Mouse (Mus musculus): ENCODE measurements around the gene Ngdn. TPM values are rescaled to one million over a fixed set of nuclear protein-coding genes. Genes with fewer than 3 reads are reported as not detected.
"Not testable (repeated sequence)": the region's sequence is repeated elsewhere in the genome, so short reads cannot be mapped to it uniquely, and the experiment has no call there.

The Ngdn gene
- polyA plus RNA-seq, 1 experiment from 2014 or later: 86.4 TPM

DNA sequence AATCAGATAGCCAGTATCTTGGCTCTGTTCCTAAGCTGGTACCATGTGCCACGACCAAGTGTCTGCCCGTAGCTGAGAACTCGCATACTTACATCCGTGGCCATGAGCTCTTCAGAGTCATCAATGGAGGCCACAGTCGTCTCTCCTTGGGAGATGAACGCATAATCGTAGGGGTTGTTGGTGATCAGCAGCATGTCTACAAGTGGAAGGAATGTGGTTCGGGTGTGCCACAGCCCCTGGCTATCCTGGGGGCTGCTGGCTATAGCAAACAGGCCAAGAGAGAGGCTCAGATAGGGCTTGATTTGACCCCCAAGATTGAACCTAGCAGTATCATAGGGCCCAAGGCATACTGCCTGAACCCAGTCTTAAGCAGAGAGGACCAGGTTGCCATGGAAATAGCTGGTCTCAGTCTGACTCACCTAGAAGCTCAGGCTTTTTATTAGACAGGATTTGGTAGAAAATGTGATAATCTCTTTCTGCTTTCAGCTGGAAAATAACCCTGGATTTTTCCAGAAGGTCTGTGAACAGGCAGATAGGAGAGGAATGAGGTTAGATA, 25.3 kb upstream of the Ngdn start:
- WGBS: 84% methylated on average over 8 of the region's 8 CpGs
- no peak overlapping the region for H3K4me2 ChIP-seq
- H3K9me3 ChIP-seq (replicated peaks): no peaks in the 10 kb centered on the region
- no peak for ATAC-seq
- no peak overlapping the region for H3K27ac ChIP-seq
- H3K27me3 ChIP-seq: no peaks in the 10 kb centered on the region
- no peak overlapping the region for H3K4me3 ChIP-seq
- H3K36me3 ChIP-seq (ENCODE audit: poor library complexity, severe bottlenecking): no peaks in the 10 kb centered on the region
- H3K9ac ChIP-seq: no peak overlapping the region
- peaks cover 13% of the 10 kb centered on the region for H3K4me1 ChIP-seq

DNA sequence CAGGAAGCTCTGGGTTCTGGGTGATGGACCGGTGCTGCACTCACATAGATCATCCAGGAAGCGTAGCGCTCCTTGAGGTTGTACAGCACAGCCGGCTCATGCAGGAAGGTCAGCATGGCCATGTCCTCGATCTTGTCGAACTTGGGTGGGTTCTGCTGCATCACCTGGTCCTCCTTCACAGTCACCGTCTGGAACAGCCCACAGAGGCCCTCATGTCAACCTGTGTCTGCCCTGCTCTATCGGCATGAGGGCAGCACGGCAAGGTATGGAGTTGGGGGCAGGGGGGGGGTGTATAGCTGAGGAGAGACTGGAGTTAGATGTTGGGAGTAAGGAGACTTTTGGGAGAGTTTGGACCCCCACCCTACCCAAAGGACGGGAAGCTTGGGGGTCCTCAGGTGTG, 23.1 kb upstream of the Ngdn start:
- no peak for ATAC-seq
- no peak overlapping the region for H3K4me3 ChIP-seq
- peaks cover 35% of the 10 kb centered on the region for H3K4me1 ChIP-seq
- H3K9me3 ChIP-seq (replicated peaks): no peaks in the 10 kb centered on the region
- H3K4me2 ChIP-seq: no peak overlapping the region
- no peak overlapping the region for H3K27ac ChIP-seq
- H3K27me3 ChIP-seq: no peaks in the 10 kb centered on the region
- 95% methylated on average over 10 of the region's 10 CpGs for WGBS
- H3K9ac ChIP-seq: no peak overlapping the region
- no peaks in the 10 kb centered on the region for H3K36me3 ChIP-seq (ENCODE audit: poor library complexity, severe bottlenecking)

DNA sequence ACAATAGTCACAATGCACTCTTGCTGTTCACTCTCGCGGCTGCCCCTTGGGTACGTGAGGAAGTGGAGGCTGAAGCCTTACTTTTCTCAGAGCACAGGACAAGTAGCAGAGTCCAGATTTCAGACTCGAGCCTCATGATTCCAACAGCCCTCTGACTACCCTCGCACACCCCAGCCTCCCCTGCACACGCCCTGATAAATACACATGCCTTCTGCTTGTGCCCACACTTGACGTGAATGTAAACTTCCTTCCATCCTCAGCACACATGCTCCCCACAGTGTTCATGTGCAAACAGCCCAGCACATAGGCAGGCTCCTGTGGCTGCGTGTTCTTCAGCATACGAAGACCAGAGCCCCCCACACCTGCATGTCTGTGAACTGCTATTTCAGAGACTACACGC, 21.6 kb upstream of the Ngdn start:
- H3K4me3 ChIP-seq: no peak overlapping the region
- no peak overlapping the region for H3K9ac ChIP-seq
- no peaks in the 10 kb centered on the region for H3K9me3 ChIP-seq (replicated peaks)
- H3K4me1 ChIP-seq: peaks cover 39% of the 10 kb centered on the region
- ATAC-seq: no peak
- H3K36me3 ChIP-seq (ENCODE audit: poor library complexity, severe bottlenecking): no peaks in the 10 kb centered on the region
- no peak overlapping the region for H3K27ac ChIP-seq
- WGBS: 67% methylated on average over 10 of the region's 10 CpGs
- H3K4me2 ChIP-seq: no peak overlapping the region
- H3K27me3 ChIP-seq: no peaks in the 10 kb centered on the region

DNA sequence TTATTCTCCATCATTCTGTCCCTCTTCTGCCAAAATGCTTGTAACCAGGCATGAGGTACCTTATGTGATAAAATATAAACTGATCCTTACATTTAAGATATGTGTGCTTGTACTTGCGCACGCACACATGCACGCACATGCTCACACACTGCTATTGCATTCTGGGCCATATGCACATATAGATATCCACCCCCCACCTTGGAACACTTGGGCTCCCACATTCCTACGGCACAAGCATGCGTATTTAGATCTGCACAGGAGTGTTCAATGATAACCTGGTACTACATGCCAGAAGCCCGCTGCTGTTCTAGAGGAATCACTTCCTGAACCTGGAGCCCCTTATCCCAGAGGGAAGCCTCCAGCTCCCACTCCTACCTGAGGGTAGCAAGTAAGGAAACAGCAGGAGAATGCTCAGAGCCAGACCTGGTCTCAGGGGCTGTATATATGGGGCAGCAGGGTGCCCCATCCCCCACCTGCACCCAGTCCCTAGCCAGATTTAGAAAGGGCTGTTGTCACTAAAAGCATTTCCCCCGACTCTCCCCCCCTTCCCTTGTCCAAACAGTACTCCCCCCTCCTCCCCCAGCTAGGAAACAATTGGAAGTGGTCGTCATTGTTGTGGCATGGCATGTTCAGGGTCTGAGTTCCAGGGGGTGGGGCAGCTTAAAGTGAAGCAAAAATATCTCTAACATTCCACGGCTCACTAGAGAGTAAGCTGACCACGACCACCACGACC, 21.0 kb upstream of the Ngdn start, which contains the start of gene Myh7:
Myh7 (minus strand) TSS at position 491 of the 733 bp plus-strand sequence.
- ATAC-seq: no peak
- Histone ChIP-seq H3K9me3 (replicated peaks) (no peaks in the 10 kb centered on the region), H3K4me3 (no peak within 1 kb of the TSS), H3K4me2 (0 out of 2 replicates have a peak within 1 kb of the TSS, but pooled peaks have one; percentile 14), H3K9ac (peak within 1 kb of the TSS; percentile 30), H3K4me1 (peaks cover 39% of the 10 kb centered on the region), H3K27ac (peak within 1 kb of the TSS; percentile 93), H3K36me3 (ENCODE audit: poor library complexity, severe bottlenecking) (no peaks in the 10 kb centered on the region), H3K27me3 (no peaks in the 10 kb centered on the region)
- WGBS: 50% methylated on average over 11 of the region's 11 CpGs

DNA sequence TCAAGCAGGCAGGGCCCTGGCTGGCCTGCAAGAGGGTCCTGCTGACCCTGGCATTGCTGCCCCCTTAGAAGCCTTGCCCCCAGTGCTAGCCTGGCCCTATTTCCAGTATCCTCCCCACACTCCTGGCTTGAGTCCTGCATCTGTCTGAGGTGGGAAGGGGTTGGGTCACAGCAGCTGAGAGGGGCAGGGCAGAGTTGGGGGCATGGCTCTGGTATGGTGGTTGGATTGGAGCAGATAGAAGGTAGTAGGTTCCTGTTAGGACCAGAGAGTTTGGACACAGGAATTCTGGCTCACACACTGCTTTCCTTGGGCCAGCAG, 20.4 kb upstream of the Ngdn start:
- no peak overlapping the region for H3K4me2 ChIP-seq
- H3K4me1 ChIP-seq: peaks cover 39% of the 10 kb centered on the region
- peak overlapping the region; percentile 30; the same call in 1 of the 2 replicates for H3K9ac ChIP-seq
- no peak for ATAC-seq
- H3K27ac ChIP-seq: peak overlapping the region; percentile 93
- no peaks in the 10 kb centered on the region for H3K36me3 ChIP-seq (ENCODE audit: poor library complexity, severe bottlenecking)
- H3K27me3 ChIP-seq: no peaks in the 10 kb centered on the region
- H3K4me3 ChIP-seq: no peak overlapping the region
- no peaks in the 10 kb centered on the region for H3K9me3 ChIP-seq (replicated peaks)

DNA sequence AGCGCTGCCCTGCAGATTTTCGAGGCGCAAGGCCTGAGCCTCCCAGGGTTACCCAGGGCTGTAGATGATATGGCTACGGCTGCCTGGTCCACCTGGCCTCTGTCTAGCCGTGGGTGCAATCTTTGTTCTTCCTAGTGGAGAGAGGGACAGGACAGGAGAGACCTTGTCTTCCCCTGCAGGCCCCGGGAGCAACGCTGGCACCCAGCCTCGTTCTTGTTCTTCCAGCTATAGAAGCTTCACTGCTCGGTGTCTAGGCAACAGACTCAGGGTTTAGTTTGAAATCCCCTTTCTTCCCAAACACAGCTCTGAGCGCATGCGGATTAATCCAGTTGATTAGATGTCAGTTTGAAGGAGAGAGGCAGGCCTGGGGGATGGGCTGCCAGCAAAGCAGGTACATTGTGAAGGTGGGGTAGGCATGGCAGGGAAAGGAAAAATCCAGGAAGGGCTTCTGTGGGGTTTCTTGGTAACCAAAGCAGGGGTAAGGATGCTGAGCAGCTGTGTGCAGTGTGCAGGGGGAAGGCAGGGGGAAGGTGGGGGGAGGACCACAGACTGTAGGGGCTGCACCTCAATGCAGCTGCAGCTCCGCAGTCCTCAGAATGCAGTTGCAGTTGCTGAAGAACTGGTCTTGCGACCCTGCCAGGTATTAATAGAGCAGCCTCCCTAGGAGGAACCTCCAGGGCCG, 19.7 kb upstream of the Ngdn start:
- Histone ChIP-seq H3K27ac (peak overlapping the region; percentile 93), H3K27me3 (no peaks in the 10 kb centered on the region), H3K4me1 (peaks cover 39% of the 10 kb centered on the region), H3K9me3 (replicated peaks) (no peaks in the 10 kb centered on the region), H3K9ac (peak overlapping the region; percentile 1), H3K4me2 (0 out of 2 replicates have a peak overlapping the region, but pooled peaks have one; percentile 14), H3K4me3 (no peak overlapping the region), H3K36me3 (ENCODE audit: poor library complexity, severe bottlenecking) (no peaks in the 10 kb centered on the region)
- WGBS: 14% methylated on average over 14 of the region's 14 CpGs
- peak; percentile 85 for ATAC-seq

DNA sequence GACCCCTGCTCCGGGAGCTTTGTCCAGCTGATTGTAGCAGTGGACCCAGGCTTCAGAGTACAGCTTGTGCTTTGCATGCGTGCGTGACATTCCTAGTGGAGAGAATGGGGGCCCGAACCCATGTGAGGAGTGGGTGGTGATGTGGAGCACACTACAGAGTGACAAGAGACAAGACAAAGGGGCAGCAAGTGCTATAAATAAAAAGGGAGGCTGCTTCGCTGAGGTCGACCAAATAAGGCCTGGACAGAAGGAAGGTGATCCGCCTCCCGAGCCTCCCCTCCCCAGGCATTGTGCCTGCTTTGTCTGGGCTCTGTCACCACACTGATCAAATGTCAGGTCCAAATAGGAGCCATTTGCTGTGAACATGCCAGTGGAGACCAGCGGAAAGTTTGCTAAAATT, 18.5 kb upstream of the Ngdn start:
- ATAC-seq: no peak
- WGBS: 44% methylated on average over 9 of the region's 9 CpGs
- Histone ChIP-seq H3K27me3 (no peaks in the 10 kb centered on the region), H3K9me3 (replicated peaks) (no peaks in the 10 kb centered on the region), H3K4me1 (peaks cover 39% of the 10 kb centered on the region), H3K4me2 (no peak overlapping the region), H3K27ac (0 out of 2 replicates have a peak overlapping the region, but pooled peaks have one; percentile 93), H3K9ac (no peak overlapping the region), H3K4me3 (no peak overlapping the region), H3K36me3 (ENCODE audit: poor library complexity, severe bottlenecking) (no peaks in the 10 kb centered on the region)

DNA sequence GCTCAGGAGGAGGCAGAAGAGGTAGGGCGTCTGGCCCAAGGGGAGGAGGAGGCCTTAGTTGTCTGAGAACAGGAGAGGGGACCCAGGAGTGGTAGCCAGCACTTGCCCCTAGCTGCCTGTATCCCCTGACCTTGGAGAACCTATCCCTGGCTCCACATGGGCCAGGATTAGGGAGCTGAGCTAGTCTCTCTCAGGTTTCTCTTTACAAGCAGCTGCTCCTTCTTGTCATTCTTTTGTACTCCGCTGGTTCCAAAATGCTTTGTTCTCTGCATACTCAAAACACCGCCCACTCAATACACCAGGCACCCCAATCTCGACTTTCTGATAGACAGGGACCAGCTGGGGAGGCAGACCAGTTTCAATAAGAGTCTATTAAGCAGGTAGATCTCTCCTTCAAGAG, 18.0 kb upstream of the Ngdn start:
- peaks cover 40% of the 10 kb centered on the region for H3K4me1 ChIP-seq
- H3K4me2 ChIP-seq: no peak overlapping the region
- H3K9ac ChIP-seq: no peak overlapping the region
- H3K36me3 ChIP-seq (ENCODE audit: poor library complexity, severe bottlenecking): no peaks in the 10 kb centered on the region
- H3K4me3 ChIP-seq: no peak overlapping the region
- H3K27me3 ChIP-seq: no peaks in the 10 kb centered on the region
- no peak overlapping the region for H3K27ac ChIP-seq
- WGBS: 40% methylated on average over 4 of the region's 4 CpGs
- no peaks in the 10 kb centered on the region for H3K9me3 ChIP-seq (replicated peaks)
- no peak for ATAC-seq

DNA sequence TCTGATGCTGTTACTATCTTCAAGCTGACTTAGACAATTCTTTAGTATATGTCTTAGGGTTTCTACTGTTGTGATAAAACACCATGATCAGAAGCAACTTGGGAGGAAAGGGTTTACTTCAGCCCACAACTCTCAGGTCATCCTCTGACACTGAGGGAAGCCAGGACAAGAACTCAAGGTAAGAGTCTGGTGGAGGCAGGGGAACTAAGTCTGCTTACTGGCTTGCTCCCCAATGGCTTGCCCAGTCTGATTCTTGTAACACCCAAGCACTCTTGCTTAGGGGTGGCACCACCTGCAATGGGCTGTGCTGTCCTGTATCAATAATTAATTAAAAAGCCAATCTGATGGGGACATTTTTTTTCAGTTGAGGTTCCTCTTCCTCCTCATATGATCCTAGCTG, 16.6 kb upstream of the Ngdn start:
- H3K9ac ChIP-seq: no peak overlapping the region
- no peak overlapping the region for H3K4me2 ChIP-seq
- H3K27me3 ChIP-seq: no peaks in the 10 kb centered on the region
- H3K9me3 ChIP-seq (replicated peaks): no peaks in the 10 kb centered on the region
- H3K36me3 ChIP-seq (ENCODE audit: poor library complexity, severe bottlenecking): no peaks in the 10 kb centered on the region
- no peak for ATAC-seq
- H3K27ac ChIP-seq: no peak overlapping the region
- peaks cover 53% of the 10 kb centered on the region for H3K4me1 ChIP-seq
- H3K4me3 ChIP-seq: no peak overlapping the region

DNA sequence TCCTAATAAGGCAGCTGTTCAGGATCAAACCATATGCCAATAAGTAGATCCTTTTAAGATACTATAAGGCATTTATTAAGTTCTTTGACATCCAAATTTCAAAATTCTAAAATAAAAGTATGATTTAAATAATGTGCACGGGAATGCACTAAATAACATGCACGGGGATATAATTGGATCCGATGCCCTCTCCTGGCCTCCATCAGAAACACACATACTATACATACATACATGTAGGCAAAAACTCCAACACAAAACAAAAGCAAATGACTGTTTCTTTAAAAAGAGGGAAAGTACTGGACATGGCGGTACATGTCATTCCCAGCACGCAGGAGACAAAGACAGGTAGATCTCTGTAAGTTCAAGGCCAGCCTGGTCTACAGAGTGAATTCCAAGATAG, 15.4 kb upstream of the Ngdn start:
- not testable (repeated sequence) for H3K27ac ChIP-seq; ATAC-seq; H3K4me2 ChIP-seq; H3K27me3 ChIP-seq; H3K4me3 ChIP-seq; H3K9ac ChIP-seq; H3K9me3 ChIP-seq (replicated peaks); H3K36me3 ChIP-seq (ENCODE audit: poor library complexity, severe bottlenecking)
- H3K4me1 ChIP-seq: peaks cover 52% of the 10 kb centered on the region
- 80% methylated on average over 5 of the region's 5 CpGs for WGBS

DNA sequence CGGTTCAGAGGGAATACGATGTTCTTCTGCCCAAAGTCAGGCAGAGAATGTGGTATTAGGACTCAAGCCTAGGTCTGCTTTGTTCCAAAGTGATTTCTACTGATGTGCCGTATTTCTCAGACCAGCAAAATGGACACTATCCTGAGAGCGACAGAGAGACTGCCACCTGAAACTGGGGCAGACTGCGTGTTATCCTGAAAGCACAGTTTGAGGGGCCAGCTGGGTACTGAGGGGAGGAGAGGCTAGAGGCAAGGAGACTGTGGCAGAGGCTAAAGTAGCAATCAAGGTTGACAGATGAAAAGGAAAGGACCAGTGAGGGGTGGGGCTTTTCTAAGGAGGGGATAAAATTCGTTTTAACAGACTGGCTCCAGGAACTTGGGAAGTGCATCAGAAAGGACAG, 14.4 kb upstream of the Ngdn start:
- H3K4me2 ChIP-seq: no peak overlapping the region
- H3K4me3 ChIP-seq: no peak overlapping the region
- H3K9ac ChIP-seq: no peak overlapping the region
- ATAC-seq: no peak
- H3K27me3 ChIP-seq: no peaks in the 10 kb centered on the region
- H3K4me1 ChIP-seq: peaks cover 43% of the 10 kb centered on the region
- 82% methylated on average over 6 of the region's 6 CpGs for WGBS
- H3K27ac ChIP-seq: no peak overlapping the region
- no peaks in the 10 kb centered on the region for H3K9me3 ChIP-seq (replicated peaks)
- no peaks in the 10 kb centered on the region for H3K36me3 ChIP-seq (ENCODE audit: poor library complexity, severe bottlenecking)

DNA sequence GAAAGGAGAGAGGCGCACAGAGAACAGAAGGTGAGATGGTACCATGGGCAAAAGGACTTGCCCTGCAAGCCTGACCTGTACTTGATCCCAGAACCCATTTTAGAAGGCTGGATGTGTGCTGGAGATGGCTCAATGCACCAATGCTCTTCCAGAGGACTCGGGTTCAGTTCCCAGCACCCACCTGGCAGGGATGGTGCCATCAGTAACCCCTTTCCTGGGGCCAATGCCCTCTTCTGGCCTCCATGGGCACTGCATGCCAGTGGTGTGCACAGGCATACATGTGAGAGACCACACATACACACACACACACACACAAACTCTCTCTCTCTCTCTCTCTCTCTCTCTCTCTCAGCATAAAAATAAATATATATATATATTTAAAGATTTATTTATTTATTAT, 13.8 kb upstream of the Ngdn start:
- H3K4me2 ChIP-seq: no peak overlapping the region
- no peaks in the 10 kb centered on the region for H3K27me3 ChIP-seq
- 100% methylated on average over 2 of the region's 2 CpGs for WGBS
- ATAC-seq: no peak
- H3K9me3 ChIP-seq (replicated peaks): no peaks in the 10 kb centered on the region
- H3K27ac ChIP-seq: no peak overlapping the region
- H3K4me1 ChIP-seq: peaks cover 37% of the 10 kb centered on the region
- no peak overlapping the region for H3K4me3 ChIP-seq
- no peak overlapping the region for H3K9ac ChIP-seq
- no peaks in the 10 kb centered on the region for H3K36me3 ChIP-seq (ENCODE audit: poor library complexity, severe bottlenecking)
